Mouse (Mus musculus) hindbrain, embryonic 15.5 days (tissue): ENCODE data around the gene Lin28b. TPM values are rescaled to one million over a fixed set of nuclear protein-coding genes. Genes with fewer than 3 reads are reported as not detected.
A peak's percentile ranks its signal among the peaks of the same experiment; 100 is the strongest.

Source experiments
- ATAC-seq: fragments of 200-750 bp; cut with Nextera tagmentation; 2 replicates; pipeline ENCODE4 v1.8.0; 2017; ENCODE audit warnings: low read depth, moderate number of reproducible peaks, moderate TSS enrichment; ENCODE audit not compliant: low FRiP score
- H3K27ac ChIP-seq: fragments of 300-500 bp; sonication (generic); replicated peaks from 2 replicates; pipeline ENCODE4 v1.5.1; 2015; ENCODE audit warnings: mild to moderate bottlenecking, inconsistent platforms
- H3K27me3 ChIP-seq: fragments of 300-500 bp; sonication (generic); 2 replicates; pipeline ENCODE4 v1.6.1; 2015; ENCODE audit warnings: control low read depth, inconsistent platforms
- H3K36me3 ChIP-seq: fragments of 300-500 bp; sonication (generic); 2 replicates; pipeline ENCODE4 v1.6.1; 2015; ENCODE audit warnings: control low read depth, inconsistent platforms
- H3K4me1 ChIP-seq: fragments of 300-500 bp; sonication (generic); replicated peaks from 2 replicates; pipeline ENCODE4 v1.6.1; 2015; ENCODE audit warnings: control low read depth, inconsistent platforms
- H3K4me2 ChIP-seq: fragments of 300-500 bp; sonication (generic); 2 replicates; pipeline ENCODE4 v1.6.1; 2015; ENCODE audit warnings: moderate library complexity, mild to moderate bottlenecking, inconsistent platforms
- H3K4me3 ChIP-seq: fragments of 300-500 bp; sonication (generic); 2 replicates; pipeline ENCODE4 v1.5.1; 2015; ENCODE audit warnings: mild to moderate bottlenecking, inconsistent platforms
- H3K9ac ChIP-seq: fragments of 300-500 bp; sonication (generic); 2 replicates; pipeline ENCODE4 v1.6.1; 2015; ENCODE audit warnings: inconsistent platforms
- H3K9me3 ChIP-seq: fragments of 300-500 bp; sonication (generic); 2 replicates; pipeline ENCODE4 v1.6.1; 2016; ENCODE audit warnings: control low read depth, inconsistent platforms
- WGBS: fragments of 180-500 bp; shearing (Covaris S2); methylation state at CpG from one replicate; pipeline ENCODE4 v1.1.7; 2015; 5-methylcytosine and 5-hydroxymethylcytosine counted together
- polyA plus RNA-seq: library from polyadenylated mRNA; unstranded; fragments of >200 nt; fragmentation: Nextera tagmentation; extraction: Ambion mirVana; gene quantifications from 2 replicates; pipeline ENCODE4 v1.2.1, GENCODE M21; 2015

The Lin28b gene
- polyA plus RNA-seq, 1 experiment from 2014 or later, result 7.5 TPM

- H3K27ac ChIP-seq, result no peak overlapping the region
- no peaks in the 10 kb centered on the region for H3K36me3 ChIP-seq
- H3K27me3 ChIP-seq, result no peaks in the 10 kb centered on the region
- H3K4me1 ChIP-seq, result no peaks in the 10 kb centered on the region
- H3K4me3 ChIP-seq, result no peak overlapping the region
- no peaks in the 10 kb centered on the region for H3K9me3 ChIP-seq
- WGBS, result 75% methylated on average over 9 of the region's 9 CpGs
- no peak for ATAC-seq
- no peak overlapping the region for H3K4me2 ChIP-seq
- H3K9ac ChIP-seq, result no peak overlapping the region
These were observed 141.0 kb downstream of the Lin28b start for GRCm38 (mm10) chr10:45345217-45345616.

GRCm38 (mm10) chr10:45344381-45344780, 141.8 kb downstream of the Lin28b start:
- Histone ChIP-seq H3K9me3 (no peaks in the 10 kb centered on the region), H3K4me1 (no peaks in the 10 kb centered on the region), H3K4me2 (no peak overlapping the region), H3K36me3 (no peaks in the 10 kb centered on the region), H3K27me3 (no peaks in the 10 kb centered on the region), H3K27ac (no peak overlapping the region), H3K4me3 (no peak overlapping the region), H3K9ac (no peak overlapping the region)
- WGBS, result 91% methylated on average over 4 of the region's 4 CpGs
- ATAC-seq, result no peak

- 76% methylated on average over 7 of the region's 7 CpGs for WGBS
- no peak overlapping the region for H3K4me3 ChIP-seq
- ATAC-seq, result no peak
These were observed 147.1 kb downstream of the Lin28b start for GRCm38 (mm10) chr10:45339106-45339505.

GRCm38 (mm10) chr10:45335434-45336422, 150.5 kb downstream of the Lin28b start, which contains the start of gene Bves:
Gene Bves, plus strand, starts transcription at chr10:45335772.
- Histone ChIP-seq H3K4me2 (peak within 1 kb of the TSS; percentile 98), H3K27ac (0 out of 2 replicates have a peak within 1 kb of the TSS, but pooled peaks have one; percentile 15), H3K27me3 (peaks cover 14% of the 10 kb centered on the region; the same call in 1 of the 2 replicates), H3K4me1 (0 out of 2 replicates have a peak, but pooled peaks cover 6% of the 10 kb centered on the region), H3K36me3 (no peaks in the 10 kb centered on the region), H3K9me3 (no peaks in the 10 kb centered on the region), H3K4me3 (peak within 1 kb of the TSS; percentile 85), H3K9ac (peak within 1 kb of the TSS; percentile 54)
- 1% methylated on average over 68 of the region's 116 CpGs for WGBS
- peak; percentile 74 for ATAC-seq

More at GRCm38 (mm10) chr10:45339106-45339505, 147.1 kb downstream of the Lin28b start:
- peaks cover 11% of the 10 kb centered on the region; the same call in 1 of the 2 replicates for H3K27me3 ChIP-seq
- no peaks in the 10 kb centered on the region for H3K36me3 ChIP-seq
- no peak overlapping the region for H3K27ac ChIP-seq
- no peaks in the 10 kb centered on the region for H3K9me3 ChIP-seq
- no peak overlapping the region for H3K4me2 ChIP-seq
- 0 out of 2 replicates have a peak, but pooled peaks cover 6% of the 10 kb centered on the region for H3K4me1 ChIP-seq
- H3K9ac ChIP-seq, result no peak overlapping the region

GRCm38 (mm10) chr10:45334925-45335324, 151.3 kb downstream of the Lin28b start:
- H3K27ac ChIP-seq, result no peak overlapping the region
- H3K4me3 ChIP-seq, result peak overlapping the region; percentile 85
- 29% methylated on average over 7 of the region's 7 CpGs for WGBS
- H3K9me3 ChIP-seq, result no peaks in the 10 kb centered on the region
- H3K9ac ChIP-seq, result no peak overlapping the region
- peak overlapping the region; percentile 98 for H3K4me2 ChIP-seq
- H3K27me3 ChIP-seq, result peaks cover 14% of the 10 kb centered on the region; the same call in 1 of the 2 replicates
- no peaks in the 10 kb centered on the region for H3K36me3 ChIP-seq
- H3K4me1 ChIP-seq, result 0 out of 2 replicates have a peak, but pooled peaks cover 6% of the 10 kb centered on the region
- ATAC-seq, result 0 out of 2 replicates have a peak, but pooled peaks have one; percentile 14

- Histone ChIP-seq H3K4me3 (no peak overlapping the region), H3K27ac (no peak overlapping the region), H3K36me3 (no peaks in the 10 kb centered on the region), H3K27me3 (no peaks in the 10 kb centered on the region; the same call in 1 of the 2 replicates), H3K4me2 (no peak overlapping the region), H3K9me3 (no peaks in the 10 kb centered on the region), H3K4me1 (no peaks in the 10 kb centered on the region), H3K9ac (no peak overlapping the region)
- ATAC-seq, result peak; percentile 45; the same call in 1 of the 2 replicates
- WGBS, result 57% methylated on average over 7 of the region's 7 CpGs
These were observed 157.8 kb downstream of the Lin28b start for GRCm38 (mm10) chr10:45328196-45329000.

Other genes with a start within 250 kb of the Lin28b start
- 1.9 and 2.0 TPM in 2 replicates for gene Bves, start 150.6 kb downstream of the Lin28b start, polyA plus RNA-seq
- 12.5 and 13.3 TPM in 2 replicates for gene Hace1, start 91.4 kb upstream of the Lin28b start, polyA plus RNA-seq